Mouse (Mus musculus): ENCODE measurements around the gene Asb6.

DNA sequence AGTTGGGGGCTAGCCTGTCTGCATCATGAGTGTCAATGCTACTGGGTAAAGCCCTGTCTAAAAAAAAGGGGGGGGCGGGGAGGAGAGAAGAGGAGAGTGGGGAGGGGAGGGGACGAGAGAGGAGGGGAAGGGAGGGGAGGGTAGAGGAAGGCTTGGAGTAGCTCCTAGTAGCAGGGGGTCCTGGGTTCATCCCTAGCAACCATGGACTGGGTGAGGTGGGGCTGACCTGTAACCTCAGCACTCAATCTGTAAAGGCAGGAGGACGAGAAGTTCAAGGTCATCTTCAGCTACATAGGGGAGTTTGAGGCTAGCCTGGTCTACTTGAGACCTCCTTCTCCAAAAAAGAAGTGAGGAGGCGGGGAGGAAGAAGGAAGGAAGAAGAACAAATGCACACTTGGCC is 31.9 kb upstream of the Asb6 start:
- TF ChIP-seq GATA1 (IDR thresholded peaks at IDR 0.05; ENCODE audit: low read depth, low read length), result no peak
- TF ChIP-seq MYC (IDR thresholded peaks at IDR 0.05; ENCODE audit: low read depth, low read length), result no peak
- no peak for TF ChIP-seq TCF12 (IDR thresholded peaks at IDR 0.05; ENCODE audit: low read depth, low read length)
- TF ChIP-seq USF2 (IDR thresholded peaks at IDR 0.05; ENCODE audit: borderline replicate concordance in 1 of 2, insufficient read depth in 1 of 2, low read depth in 1 of 2, low read length in 2 of 2), result no peak
- no peak for TF ChIP-seq JUND (IDR thresholded peaks at IDR 0.05; ENCODE audit: low read depth, low read length)
- no peak for TF ChIP-seq KAT2A (conservative IDR thresholded peaks at IDR 0.05; ENCODE audit: low read depth, low read length)
